Mouse (Mus musculus): Measurements from ENCODE around the gene Stk11ip.

GRCm38 (mm10) chr1:75519576-75519975 lies 1.8 kb upstream of the Stk11ip start:
- TF ChIP-seq TAL1 (IDR thresholded peaks at IDR 0.05; ENCODE audit: low read length) (no peak), GATA1 (IDR thresholded peaks at IDR 0.05; ENCODE audit: low read length) (no peak)

Data from erythroblast, embryonic 14.5 days (primary cell).